Mouse (Mus musculus) thymus, postnatal 36 days (tissue): ENCODE data around the gene Slc1a7.
A peak's percentile ranks its signal among the peaks of the same experiment; 100 is the strongest.

ENCODE experiments used
- DNase-seq, 2 experiments: peaks; one replicate each; pipeline ENCODE4 v3.0.0; 2022; ENCODE audit warnings: mixed read lengths in 2 of 2

Gene Slc1a7

DNA sequence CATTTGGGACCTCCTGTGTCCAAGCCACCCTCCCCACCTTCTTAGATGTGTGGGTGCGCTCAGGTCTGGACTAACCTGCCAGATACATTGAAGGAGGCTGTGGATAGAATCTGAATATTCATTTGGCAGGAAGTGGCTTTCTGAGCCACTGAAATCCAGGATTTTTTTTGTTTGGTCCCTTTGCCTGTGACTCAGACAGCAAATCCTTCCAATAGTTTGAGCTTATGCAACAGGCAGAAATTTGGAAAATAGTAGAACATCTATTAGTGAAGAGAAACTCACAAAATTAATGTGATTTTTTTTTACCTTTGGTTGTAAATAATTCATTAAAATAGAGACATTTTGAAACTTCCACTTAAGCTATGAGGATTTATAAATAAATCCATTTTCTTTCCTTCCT, 3.0 kb downstream of the Slc1a7 start:
- DNase-seq = no peak

- DNase-seq = no peak
Measured at GRCm38 (mm10) chr4:107974527-107974926, 6.4 kb downstream of the Slc1a7 start.

DNA sequence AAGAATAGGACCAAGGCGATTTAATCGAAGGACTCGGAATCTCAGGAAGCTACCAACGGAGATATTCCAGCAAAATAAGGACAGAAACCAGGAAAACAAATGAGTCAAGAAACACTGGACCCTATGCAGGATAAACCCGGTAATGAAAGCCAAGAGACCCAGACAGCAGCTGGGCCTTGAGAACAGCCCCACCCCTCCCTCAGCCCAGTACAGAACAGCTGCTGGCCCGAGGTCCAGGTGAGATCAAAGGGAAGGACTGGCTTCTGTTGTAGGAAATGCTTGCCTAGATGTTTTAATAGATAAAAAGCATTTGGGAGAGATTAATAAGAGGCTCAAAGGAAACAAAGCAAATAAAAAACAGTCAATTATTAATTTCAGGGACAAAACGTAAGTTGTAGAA, 6.9 kb downstream of the Slc1a7 start:
- no peak for DNase-seq

GRCm38 (mm10) chr4:107977593-107977992, 9.5 kb downstream of the Slc1a7 start:
- no peak for DNase-seq

DNA sequence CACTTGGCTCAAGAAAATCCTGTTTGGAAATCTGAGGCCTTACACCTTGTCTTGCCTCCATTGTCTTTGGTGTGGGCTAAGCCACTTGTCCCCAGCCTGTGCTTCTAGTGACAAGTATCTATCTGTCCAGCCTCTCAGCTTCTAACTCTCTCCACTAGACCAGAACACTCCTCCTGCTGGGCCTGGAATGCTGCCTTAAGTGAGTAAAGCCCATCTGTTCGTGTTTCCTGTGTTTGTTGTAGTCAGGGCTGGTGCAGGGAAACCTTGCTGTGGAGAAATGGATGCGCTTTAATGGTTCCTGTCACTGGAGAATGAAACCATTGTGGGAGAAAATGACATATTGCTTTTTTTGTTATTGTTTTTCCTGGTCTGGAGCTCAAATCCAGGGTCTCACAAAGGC, 11.4 kb downstream of the Slc1a7 start:
- DNase-seq = no peak

- DNase-seq = no peak
Measured at GRCm38 (mm10) chr4:107980002-107980600, 12.0 kb downstream of the Slc1a7 start.

DNA sequence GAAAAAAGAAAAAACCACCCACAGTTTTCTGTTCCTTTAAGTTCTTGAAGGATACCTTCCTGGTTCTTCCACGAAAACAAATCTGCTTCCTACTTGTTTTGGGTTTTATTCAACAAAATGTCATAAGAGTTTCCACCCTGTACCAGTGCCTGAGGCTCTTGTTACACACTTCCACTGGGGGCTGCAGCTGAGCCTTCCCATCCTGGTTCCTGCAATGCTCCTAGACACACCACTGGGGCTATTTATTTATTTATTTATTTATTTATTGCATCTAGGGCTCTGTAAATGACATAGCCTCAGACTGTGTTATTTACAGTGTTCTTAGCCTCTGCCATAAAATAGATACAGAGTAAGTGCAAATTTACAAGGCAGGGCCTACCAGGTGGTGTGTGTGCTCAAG, 15.6 kb downstream of the Slc1a7 start:
- no peak for DNase-seq

DNA sequence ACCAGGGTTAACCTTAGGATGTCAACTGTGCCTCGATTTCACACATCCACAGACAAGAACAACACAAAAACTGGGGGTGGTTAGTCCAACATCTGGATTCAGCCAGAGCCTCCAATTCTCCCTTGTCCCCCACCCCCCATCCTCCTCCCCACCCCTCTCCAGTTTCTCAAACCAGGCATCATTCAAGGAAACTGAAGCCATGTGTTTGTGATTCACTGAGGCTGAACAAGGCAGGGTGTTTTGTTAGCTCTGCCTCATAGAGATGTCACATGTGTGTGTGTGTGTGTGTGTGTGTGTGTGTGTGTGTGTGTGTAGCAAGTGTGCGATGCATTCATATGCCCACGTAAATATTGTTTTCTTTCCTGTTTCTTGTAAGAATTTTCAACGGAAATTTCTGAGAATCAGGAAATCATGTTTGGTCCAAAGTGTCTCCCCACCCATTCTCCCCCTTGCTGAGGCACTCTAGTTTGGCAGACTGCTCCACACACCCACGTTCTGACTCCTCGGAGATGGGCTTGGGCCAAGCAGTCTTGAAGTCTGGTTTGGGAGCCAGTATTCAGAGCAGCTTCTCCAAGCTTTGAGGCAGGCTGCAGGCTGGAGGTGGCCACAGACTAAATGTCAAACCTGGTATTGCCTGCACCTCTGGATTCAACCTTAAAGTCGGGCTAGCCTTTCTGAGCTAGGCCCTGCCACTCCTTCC, 16.3 kb downstream of the Slc1a7 start:
- no peak for DNase-seq

GRCm38 (mm10) chr4:107985812-107986211, 17.7 kb downstream of the Slc1a7 start:
- no peak for DNase-seq

- DNase-seq = no peak
Measured at GRCm38 (mm10) chr4:107986386-107987168, 18.4 kb downstream of the Slc1a7 start.

GRCm38 (mm10) chr4:107988931-107989330, 20.8 kb downstream of the Slc1a7 start:
- peak; percentile 24 to 37 for DNase-seq

DNA sequence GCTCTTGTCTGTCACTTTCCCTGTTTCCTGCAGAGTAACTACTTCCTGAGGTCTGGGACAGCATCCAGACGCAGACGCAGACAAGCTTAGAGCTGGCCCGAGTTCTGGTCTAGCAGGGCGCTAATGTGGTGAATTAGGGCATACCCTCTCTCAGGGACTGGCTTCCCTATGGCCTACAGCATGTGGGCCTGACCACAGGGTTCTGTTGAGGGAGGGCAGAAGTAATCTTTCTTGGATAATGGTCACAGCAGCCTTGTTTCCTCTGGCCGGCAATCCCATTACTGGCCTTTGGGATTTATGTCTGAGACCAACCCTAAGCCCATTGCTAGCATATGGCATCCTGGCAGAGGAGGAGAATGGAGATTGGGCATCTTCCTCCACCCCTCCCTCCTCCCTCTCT, 22.7 kb downstream of the Slc1a7 start:
- DNase-seq = no peak

GRCm38 (mm10) chr4:107991879-107992278, 23.7 kb downstream of the Slc1a7 start:
- no peak for DNase-seq

DNA sequence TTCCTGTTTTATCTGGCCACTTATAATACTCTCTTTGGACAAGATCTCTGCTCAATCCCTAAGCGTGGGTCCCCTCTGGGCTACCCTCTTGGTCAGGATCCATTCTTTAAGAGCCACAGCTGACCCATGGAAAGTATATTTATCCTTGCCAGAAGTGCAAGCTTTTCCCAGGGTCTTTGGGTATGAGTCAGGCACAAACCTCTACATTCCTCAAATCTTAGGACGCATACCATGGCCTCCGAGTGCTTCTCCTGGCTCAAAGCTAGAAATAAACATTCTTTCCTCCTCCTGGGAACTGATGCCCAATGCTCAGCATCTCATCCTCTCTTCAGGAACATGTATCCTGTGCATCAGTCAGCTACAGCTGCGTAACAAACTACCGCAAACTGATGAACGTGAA, 26.9 kb downstream of the Slc1a7 start:
- no peak for DNase-seq

DNA sequence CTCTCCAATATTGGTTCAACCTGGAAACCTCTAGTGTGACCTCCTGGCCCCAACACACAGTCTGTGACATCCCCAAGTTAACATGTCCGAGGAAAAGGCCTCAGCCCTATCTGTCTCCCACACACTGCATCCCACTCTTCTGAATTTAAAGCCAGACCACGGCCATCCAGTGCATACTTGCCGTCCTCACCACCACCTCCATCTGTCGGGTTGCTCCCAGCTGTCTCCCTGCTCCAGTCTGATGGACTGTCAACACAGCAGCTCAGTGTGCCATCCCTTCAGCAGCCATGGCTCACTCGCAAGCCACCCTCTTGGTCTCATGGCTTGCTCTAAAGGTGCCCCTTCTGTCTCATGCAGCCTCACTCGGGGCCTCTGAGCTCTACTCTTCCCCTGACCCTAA, 27.6 kb downstream of the Slc1a7 start:
- no peak for DNase-seq

GRCm38 (mm10) chr4:107996418-107996986, 28.4 kb downstream of the Slc1a7 start:
- DNase-seq = no peak

DNA sequence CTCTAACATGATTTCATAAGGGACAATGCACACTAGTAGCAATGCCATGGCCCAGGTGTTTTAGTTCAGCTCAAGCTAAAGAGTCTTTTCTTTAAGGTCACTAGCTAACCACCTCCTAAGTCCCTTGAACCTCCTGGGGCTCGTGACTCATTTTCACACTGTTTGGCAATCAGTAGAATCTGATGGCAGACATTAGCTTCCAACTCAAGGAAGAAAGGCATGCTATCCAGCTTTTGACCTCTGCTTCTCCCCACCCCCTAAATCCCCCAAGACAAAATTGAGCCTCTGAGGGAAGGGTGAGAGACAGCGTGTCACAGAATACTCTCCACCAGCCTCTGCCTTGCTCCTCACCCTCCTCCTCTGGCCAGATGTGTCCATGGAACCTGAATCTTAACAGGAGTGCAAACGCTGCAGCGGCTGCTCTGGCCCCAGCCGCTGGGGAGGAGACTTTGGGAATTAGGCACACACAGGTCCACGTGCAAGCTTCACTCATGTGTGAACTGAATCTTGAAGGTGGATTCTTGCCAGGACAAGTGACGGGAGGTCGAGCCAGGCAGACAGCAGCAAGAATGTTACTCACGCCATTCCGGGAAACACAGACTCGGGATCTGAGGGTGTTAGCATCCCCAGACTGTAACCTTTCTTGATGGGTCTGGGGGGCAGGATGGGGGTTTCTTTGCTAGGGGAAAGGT, 30.7 kb downstream of the Slc1a7 start:
- no peak for DNase-seq

GRCm38 (mm10) chr4:107999380-107999779, 31.2 kb downstream of the Slc1a7 start:
- no peak for DNase-seq

GRCm38 (mm10) chr4:108005328-108005727, 37.2 kb downstream of the Slc1a7 start:
- no peak for DNase-seq

- no peak for DNase-seq
Measured at GRCm38 (mm10) chr4:108007532-108008103, 39.5 kb downstream of the Slc1a7 start.

- DNase-seq = no peak
Measured at GRCm38 (mm10) chr4:108008541-108008940, 40.4 kb downstream of the Slc1a7 start.

- DNase-seq = no peak
Measured at GRCm38 (mm10) chr4:108014466-108014865, 46.3 kb downstream of the Slc1a7 start.
